Mouse (Mus musculus): ENCODE results near the gene Bin2.
"Not testable (repeated sequence)": the region's sequence is repeated elsewhere in the genome, so short reads cannot be mapped to it uniquely, and the experiment has no call there.

The Bin2 gene

GRCm38 (mm10) chr15:100650111-100650510 lies 19.2 kb downstream of the Bin2 start:
- no peak for DNase-seq (ENCODE audit: low read depth, low spot score)

- no peak for DNase-seq (ENCODE audit: low read depth, low spot score)
Measured at GRCm38 (mm10) chr15:100646161-100646560, 23.2 kb downstream of the Bin2 start.

GRCm38 (mm10) chr15:100642451-100642850 lies 26.9 kb downstream of the Bin2 start:
- no peak for DNase-seq (ENCODE audit: low read depth, low spot score)

GRCm38 (mm10) chr15:100641226-100641810 lies 28.0 kb downstream of the Bin2 start:
- DNase-seq (ENCODE audit: low read depth, low spot score): no peak

- DNase-seq (ENCODE audit: low read depth, low spot score): no peak
Measured at GRCm38 (mm10) chr15:100639972-100640750, 29.2 kb downstream of the Bin2 start.

GRCm38 (mm10) chr15:100637661-100638060 lies 31.7 kb downstream of the Bin2 start:
- DNase-seq (ENCODE audit: low read depth, low spot score): no peak

GRCm38 (mm10) chr15:100636700-100637501 lies 32.5 kb downstream of the Bin2 start, which contains the start of gene Smagp:
Smagp (minus strand) TSS chr15:100636940.
- DNase-seq (ENCODE audit: low read depth, low spot score): no peak

GRCm38 (mm10) chr15:100635851-100636645 lies 33.3 kb downstream of the Bin2 start:
- DNase-seq (ENCODE audit: low read depth, low spot score): no peak

GRCm38 (mm10) chr15:100635239-100635638 lies 34.1 kb downstream of the Bin2 start:
- DNase-seq (ENCODE audit: low read depth, low spot score): no peak

GRCm38 (mm10) chr15:100633341-100633740 lies 36.0 kb downstream of the Bin2 start:
- no peak for DNase-seq (ENCODE audit: low read depth, low spot score)

- no peak for DNase-seq (ENCODE audit: low read depth, low spot score)
Measured at GRCm38 (mm10) chr15:100632323-100632722, 37.0 kb downstream of the Bin2 start.

GRCm38 (mm10) chr15:100631454-100632170 lies 37.7 kb downstream of the Bin2 start:
- no peak for DNase-seq (ENCODE audit: low read depth, low spot score)

GRCm38 (mm10) chr15:100630126-100630525 lies 39.2 kb downstream of the Bin2 start:
- no peak for DNase-seq (ENCODE audit: low read depth, low spot score)

GRCm38 (mm10) chr15:100628797-100629196 lies 40.6 kb downstream of the Bin2 start:
- DNase-seq (ENCODE audit: low read depth, low spot score): no peak

GRCm38 (mm10) chr15:100627774-100628370 lies 41.5 kb downstream of the Bin2 start:
- DNase-seq (ENCODE audit: low read depth, low spot score): no peak

GRCm38 (mm10) chr15:100627287-100627686 lies 42.1 kb downstream of the Bin2 start:
- DNase-seq (ENCODE audit: low read depth, low spot score): no peak

GRCm38 (mm10) chr15:100624435-100624834 lies 44.9 kb downstream of the Bin2 start:
- DNase-seq (ENCODE audit: low read depth, low spot score): no peak

GRCm38 (mm10) chr15:100623754-100624153 lies 45.6 kb downstream of the Bin2 start:
- no peak for DNase-seq (ENCODE audit: low read depth, low spot score)

GRCm38 (mm10) chr15:100622164-100622563 lies 47.2 kb downstream of the Bin2 start:
- DNase-seq (ENCODE audit: low read depth, low spot score): no peak

- not testable (repeated sequence) for DNase-seq (ENCODE audit: low read depth, low spot score)
Measured at GRCm38 (mm10) chr15:100621671-100622070, 47.7 kb downstream of the Bin2 start.
